Mouse (Mus musculus) gastrocnemius, postnatal 14 days (tissue): ENCODE measurements around the gene Cmtm2a. TPM values are rescaled to one million over a fixed set of nuclear protein-coding genes. Genes with fewer than 3 reads are reported as not detected.

Experiments used
- DNase-seq: peaks from one replicate; pipeline ENCODE4 v3.0.0; 2021; ENCODE audit warnings: mixed read lengths
- intact Hi-C: fragments of 180-260 bp; cut with DNase I; formaldehyde crosslinking; loops from one replicate; pipeline ENCODE4 v1.15.1; 2025; ENCODE audit warnings: low total_unique reads
- total RNA-seq, 2 experiments: library from RNA; stranded (reverse); gene quantifications; 2 replicates each; pipeline ENCODE4 v1.2.3; 2021

Cmtm2a gene
- total RNA-seq, 2 experiments from 2014 or later, result not detected

DNA sequence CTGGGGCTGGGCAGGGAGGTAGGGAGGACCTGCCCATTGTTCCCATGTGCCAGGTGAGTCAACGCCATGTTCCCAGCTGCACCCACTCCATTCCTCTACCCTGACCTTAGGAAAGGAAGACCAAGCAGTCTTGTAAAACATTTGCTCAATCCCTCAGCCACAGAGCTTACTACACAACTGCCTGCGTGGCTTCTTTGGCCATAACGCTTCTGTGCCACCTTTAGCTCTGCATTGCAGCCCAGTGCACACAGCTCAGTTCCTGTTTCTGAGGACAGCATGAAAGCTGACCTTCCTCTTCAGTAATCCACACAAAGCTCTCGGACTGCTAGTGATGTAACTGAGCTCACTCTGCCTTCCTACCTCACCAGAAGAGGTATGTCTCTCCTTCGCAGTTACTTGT is 60.1 kb downstream of the Cmtm2a start:
- intact Hi-C loops, result no loop called here
- no peak for DNase-seq

DNA sequence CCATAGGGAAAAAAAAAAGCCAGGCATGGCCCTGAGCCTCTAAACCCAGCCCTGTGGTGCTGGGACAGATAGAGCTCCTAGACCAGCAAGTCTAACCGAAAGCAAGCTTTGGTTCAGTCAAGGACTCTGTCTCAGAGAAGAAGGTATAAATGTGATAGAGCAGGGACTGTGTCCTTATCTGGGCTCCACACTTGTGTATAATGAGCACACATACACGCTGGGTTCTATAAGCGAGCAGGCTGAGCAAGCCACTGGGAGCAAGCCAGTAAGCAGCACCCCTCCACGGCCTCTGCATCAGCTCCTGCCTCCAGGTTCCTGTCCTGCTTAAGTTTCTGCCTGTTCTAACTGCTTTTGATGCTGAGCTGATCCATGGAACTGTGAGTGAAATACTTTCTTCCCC is 60.9 kb downstream of the Cmtm2a start:
- intact Hi-C loops, result no loop called here
- DNase-seq, result no peak

Other genes with a start within 250 kb of the Cmtm2a start
- gene Cdh5, start 191.6 kb downstream of the Cmtm2a start, total RNA-seq, result 100 to 1,000 TPM; 134 to 136 TPM
- under 1 TPM; 0.53 to 0.90 TPM for gene Bean1, start 122.7 kb downstream of the Cmtm2a start, total RNA-seq
- gene Tk2, start 44.6 kb downstream of the Cmtm2a start, total RNA-seq, result 1 to 10 TPM; 3.7 to 4.7 TPM
- 1 to 10 TPM; 3.5 to 5.0 TPM for gene Cklf, start 42.3 kb downstream of the Cmtm2a start, total RNA-seq
- not detected for gene Gm45711, start 16.9 kb upstream of the Cmtm2a start, total RNA-seq
- gene Cmtm1, start 17.0 kb upstream of the Cmtm2a start, total RNA-seq, result not detected
- gene Gm11020, start 28.4 kb upstream of the Cmtm2a start, total RNA-seq, result not detected
- gene Cmtm2b, start 29.0 kb upstream of the Cmtm2a start, total RNA-seq, result not detected
- gene Cmtm3, start 46.2 kb upstream of the Cmtm2a start, total RNA-seq, result 10 to 100 TPM; 15.2 to 21.7 TPM
- gene Cmtm4, start 102.6 kb upstream of the Cmtm2a start, total RNA-seq, result 1 to 10 TPM; 4.7 to 4.8 TPM
- gene Dync1li2, start 149.9 kb upstream of the Cmtm2a start, total RNA-seq, result 100 to 1,000 TPM in 1 of 2 experiments, 10 to 100 TPM in 1; 99.3 to 104 TPM
- gene Terb1, start 216.7 kb upstream of the Cmtm2a start, total RNA-seq, result under 1 TPM in 1 of 2 experiments, not detected in 1; 0.06 TPM
- gene Nae1, start 241.5 kb upstream of the Cmtm2a start, total RNA-seq, result 10 to 100 TPM; 20.4 to 24.5 TPM
- 1 to 10 TPM; 1.0 to 1.1 TPM for gene Car7, start 241.5 kb upstream of the Cmtm2a start, total RNA-seq